Mouse (Mus musculus) brain, embryonic 18.5 days (tissue): ENCODE data around the gene Serpine1.

Experiments used
- DNase-seq: peaks from one replicate; pipeline ENCODE4 v3.0.0-alpha.2; 2012; ENCODE audit warnings: low read depth, low spot score

Gene Serpine1

GRCm38 (mm10) chr5:137096037-137096436, 24.0 kb upstream of the Serpine1 start:
- DNase-seq = no peak

- no peak for DNase-seq
These were observed 23.1 kb upstream of the Serpine1 start for GRCm38 (mm10) chr5:137095135-137095534.

- no peak for DNase-seq
These were observed 21.7 kb upstream of the Serpine1 start for GRCm38 (mm10) chr5:137093720-137094119.

- DNase-seq = no peak
These were observed 19.5 kb upstream of the Serpine1 start for GRCm38 (mm10) chr5:137091560-137091959.

- no peak for DNase-seq
These were observed 18.8 kb upstream of the Serpine1 start for GRCm38 (mm10) chr5:137090870-137091269.

GRCm38 (mm10) chr5:137087410-137087809, 15.3 kb upstream of the Serpine1 start:
- DNase-seq = no peak

- no peak for DNase-seq
These were observed 13.7 kb upstream of the Serpine1 start for GRCm38 (mm10) chr5:137085731-137086130.

- no peak for DNase-seq
These were observed 13.0 kb upstream of the Serpine1 start for GRCm38 (mm10) chr5:137085021-137085420.

- DNase-seq = no peak
These were observed 11.0 kb upstream of the Serpine1 start for GRCm38 (mm10) chr5:137083051-137083450.

- no peak for DNase-seq
These were observed 7.8 kb upstream of the Serpine1 start for GRCm38 (mm10) chr5:137079849-137080248.

- DNase-seq = no peak
These were observed 6.5 kb upstream of the Serpine1 start for GRCm38 (mm10) chr5:137078616-137079015.

GRCm38 (mm10) chr5:137078041-137078440, 6.0 kb upstream of the Serpine1 start:
- no peak for DNase-seq

- DNase-seq = no peak
These were observed 5.1 kb upstream of the Serpine1 start for GRCm38 (mm10) chr5:137077187-137077586.

- no peak for DNase-seq
These were observed 4.3 kb upstream of the Serpine1 start for GRCm38 (mm10) chr5:137076191-137076930.

- DNase-seq = no peak
These were observed 3.7 kb upstream of the Serpine1 start for GRCm38 (mm10) chr5:137075726-137076125.

- DNase-seq = no peak
These were observed 2.2 kb upstream of the Serpine1 start for GRCm38 (mm10) chr5:137074191-137074651.

- DNase-seq = no peak
These were observed 1.1 kb upstream of the Serpine1 start for GRCm38 (mm10) chr5:137073141-137073540.

GRCm38 (mm10) chr5:137070881-137071605, 1.0 kb downstream of the Serpine1 start:
- DNase-seq = no peak

GRCm38 (mm10) chr5:137068711-137069110, 3.4 kb downstream of the Serpine1 start:
- DNase-seq = no peak

GRCm38 (mm10) chr5:137065923-137066322, 6.1 kb downstream of the Serpine1 start:
- DNase-seq = no peak

- DNase-seq = no peak
These were observed 6.6 kb downstream of the Serpine1 start for GRCm38 (mm10) chr5:137065454-137065853.

GRCm38 (mm10) chr5:137062601-137063000, 9.5 kb downstream of the Serpine1 start:
- no peak for DNase-seq
